Mouse (Mus musculus): ENCODE measurements around the gene Erc1.
A peak's percentile ranks its signal among the peaks of the same experiment; 100 is the strongest.
"Not testable (repeated sequence)": the region's sequence is repeated elsewhere in the genome, so short reads cannot be mapped to it uniquely, and the experiment has no call there.

Gene Erc1

DNA sequence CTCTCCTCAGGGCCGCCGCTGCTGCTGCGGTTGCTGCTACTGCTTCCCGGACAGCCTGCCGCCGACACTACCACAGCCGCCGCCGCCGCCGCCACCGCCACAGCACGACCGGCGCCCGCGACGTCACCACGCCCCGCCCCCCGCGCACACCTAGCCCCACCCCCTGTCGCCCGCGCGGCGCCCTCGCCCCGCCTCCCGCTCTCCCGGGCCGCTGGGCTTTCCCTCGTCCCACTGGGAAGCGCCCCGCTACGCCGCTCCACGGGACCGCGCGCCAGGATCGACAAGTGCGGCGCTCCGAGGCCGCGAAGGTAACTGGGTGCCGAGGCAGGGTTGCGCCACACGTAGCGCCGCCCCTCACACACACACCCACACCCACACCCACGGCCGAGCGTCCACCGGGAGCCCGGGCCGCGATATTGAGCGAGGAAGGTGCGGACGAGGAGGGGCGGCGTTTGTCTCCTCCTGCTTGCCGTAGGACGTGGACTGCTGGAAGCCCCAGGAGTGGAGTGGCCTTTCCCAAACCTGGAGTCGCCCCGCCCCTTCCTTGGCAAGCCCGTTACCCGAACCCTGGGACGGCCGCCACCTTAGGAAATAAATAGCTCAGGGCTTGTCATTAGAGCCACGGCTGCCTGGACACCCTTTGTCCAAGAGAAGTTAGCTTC is at the start of gene Erc1:
Gene Erc1, minus strand, starts transcription at position 134 of the 662 bp plus-strand sequence.
- DNase-seq (ENCODE audit: low spot score in 2 of 2), result peak; percentile 89 to 95

DNA sequence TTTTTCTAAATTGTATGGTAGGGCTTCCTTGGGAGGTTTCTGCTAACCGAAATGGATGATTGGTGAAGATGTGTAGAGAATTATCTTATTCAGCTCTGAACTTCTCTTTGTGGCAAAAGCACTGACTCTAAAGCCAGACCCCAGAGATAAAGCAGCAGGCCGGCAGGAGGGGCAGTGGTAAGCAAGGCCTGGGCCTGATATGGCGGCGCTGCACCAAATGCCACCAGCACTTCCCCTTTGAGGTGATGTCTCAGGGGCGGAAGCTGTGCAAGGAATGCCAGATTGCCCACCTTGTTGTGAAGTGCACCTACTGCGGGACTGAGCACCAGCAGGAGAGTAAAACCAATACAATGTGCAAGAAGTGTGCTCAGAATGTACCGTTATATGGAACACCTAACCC is 44.7 kb upstream of the Erc1 start:
- DNase-seq (ENCODE audit: low spot score in 2 of 2), result no peak

DNA sequence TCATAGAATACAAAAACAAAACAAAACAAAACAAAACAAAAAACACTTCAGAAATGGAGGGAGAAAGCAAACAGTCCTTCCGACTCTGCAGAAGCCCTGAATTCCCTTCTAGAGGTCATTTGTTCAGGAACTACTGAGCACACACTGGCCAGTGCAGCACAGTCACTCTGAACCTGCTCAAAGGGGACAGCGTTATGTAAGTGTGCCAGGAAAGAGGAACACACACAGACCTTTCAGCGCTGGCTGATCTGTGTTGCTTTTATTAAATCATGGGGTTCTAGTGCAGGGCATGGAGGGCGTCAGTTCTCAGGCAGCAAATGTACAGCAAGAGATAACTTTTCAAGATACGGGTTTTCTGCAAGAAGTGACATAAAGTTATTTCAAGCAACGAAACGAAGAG is 35.2 kb upstream of the Erc1 start:
- no peak for DNase-seq (ENCODE audit: low spot score in 2 of 2)

DNA sequence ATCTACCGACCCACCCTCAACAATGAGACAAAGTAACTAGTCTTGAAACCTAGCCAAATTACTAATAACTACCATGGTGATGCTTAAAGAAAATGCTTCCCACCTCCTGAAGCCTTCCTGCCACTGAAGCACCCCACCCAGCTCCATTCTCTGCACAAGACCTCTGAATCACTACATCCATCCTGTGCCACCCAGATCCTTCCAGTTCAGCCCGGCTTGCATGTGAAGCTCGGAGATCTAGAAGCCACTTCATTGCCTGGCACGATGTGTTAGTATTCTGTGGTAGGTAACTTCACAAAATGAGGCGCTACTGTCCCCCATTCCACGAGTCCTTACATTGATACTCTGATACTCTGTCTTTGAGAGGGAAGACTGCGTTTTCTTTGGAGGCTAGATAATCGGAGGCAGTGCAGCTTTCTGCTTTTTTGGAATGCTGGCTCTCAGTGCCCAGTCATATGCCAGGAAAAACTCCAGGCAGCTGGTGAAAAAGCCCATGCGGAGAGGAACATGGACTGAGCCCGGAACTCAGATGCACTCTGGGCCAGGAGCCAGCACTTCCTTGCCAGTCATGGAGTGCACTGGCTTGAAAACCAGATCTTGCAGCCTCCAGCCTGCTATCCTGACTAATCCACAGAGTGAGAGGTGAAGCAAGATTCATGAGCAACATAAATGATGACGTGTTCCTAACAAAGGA is 16.5 kb upstream of the Erc1 start:
- no peak for DNase-seq (ENCODE audit: low spot score in 2 of 2)

DNA sequence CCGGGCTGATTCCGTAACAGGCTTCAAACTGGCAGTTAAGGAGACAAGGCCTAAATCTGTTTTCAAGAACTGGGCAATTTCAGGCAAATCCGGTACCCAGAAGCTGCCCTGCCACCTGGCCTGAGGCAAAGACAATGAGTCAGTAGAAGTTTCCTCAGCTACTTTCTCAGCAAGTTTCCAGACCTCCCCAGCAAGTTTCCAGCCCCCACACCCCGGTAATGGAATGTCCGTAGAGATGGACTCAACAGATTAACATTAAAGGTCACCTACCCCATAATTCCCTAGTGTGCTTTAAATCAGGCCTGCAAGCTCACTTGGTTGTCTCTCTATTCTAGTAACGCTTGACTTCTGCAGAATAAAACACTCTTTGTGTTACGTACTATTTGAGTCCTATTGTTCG is 13.6 kb upstream of the Erc1 start:
- no peak for DNase-seq (ENCODE audit: low spot score in 2 of 2)

DNA sequence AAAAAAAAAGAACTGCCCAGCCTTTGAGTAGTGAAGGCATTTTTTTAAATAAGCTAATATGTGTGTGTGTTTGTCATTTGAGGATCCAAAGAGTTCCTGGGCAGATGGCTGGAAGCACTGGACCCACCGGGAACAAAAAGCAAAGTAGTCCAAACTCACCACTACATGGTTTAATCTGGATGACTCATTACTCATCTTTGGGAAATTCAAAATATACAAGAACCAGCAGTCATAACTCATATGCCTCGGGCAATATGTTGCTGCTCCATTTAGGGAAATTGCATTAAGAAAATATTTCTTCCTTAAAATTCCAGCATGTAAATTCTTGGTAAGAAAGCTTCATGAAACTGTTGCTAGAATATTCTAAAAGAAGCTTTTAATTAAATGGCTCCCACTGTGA is 12.3 kb upstream of the Erc1 start:
- DNase-seq (ENCODE audit: low spot score in 2 of 2), result no peak

DNA sequence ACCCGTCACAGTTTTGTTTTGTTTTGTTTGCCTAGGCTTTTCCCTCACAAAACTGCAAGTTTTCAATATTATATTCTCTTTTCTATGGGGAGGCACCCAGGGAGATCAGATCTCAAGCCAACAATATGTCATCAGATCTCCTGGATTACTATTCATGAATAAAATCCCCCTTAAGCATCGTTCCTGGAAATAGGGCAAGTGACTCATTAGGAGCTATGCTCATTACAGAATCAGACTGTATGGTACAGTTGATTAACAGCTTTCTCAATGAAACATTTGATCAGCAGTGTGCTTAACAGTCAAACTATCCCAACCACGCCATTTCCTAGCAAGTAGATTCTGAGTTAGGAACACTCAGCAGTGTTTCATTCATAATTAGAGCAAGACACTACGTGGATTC is 7.5 kb upstream of the Erc1 start:
- no peak for DNase-seq (ENCODE audit: low spot score in 2 of 2)

DNA sequence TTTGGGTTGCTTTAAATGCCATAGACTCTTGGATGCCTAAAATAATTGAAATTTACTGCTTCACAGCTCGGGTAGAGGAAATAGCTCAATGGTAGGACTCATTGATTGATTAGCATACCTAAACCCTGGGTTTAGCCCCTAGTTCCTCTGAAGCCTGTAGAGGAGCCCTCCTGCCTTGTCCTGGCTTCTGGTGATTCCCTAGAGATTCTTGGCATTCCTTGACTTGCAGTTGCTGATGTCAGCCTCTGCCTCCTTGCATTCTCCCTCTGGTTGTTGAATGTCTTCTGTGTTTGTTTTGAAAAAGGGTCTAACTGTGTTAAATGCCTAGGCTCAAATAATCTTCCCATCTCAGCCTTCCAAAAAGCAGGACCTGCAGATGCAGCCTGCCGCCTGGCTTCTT is 6.2 kb upstream of the Erc1 start:
- DNase-seq (ENCODE audit: low spot score in 2 of 2), result no peak

DNA sequence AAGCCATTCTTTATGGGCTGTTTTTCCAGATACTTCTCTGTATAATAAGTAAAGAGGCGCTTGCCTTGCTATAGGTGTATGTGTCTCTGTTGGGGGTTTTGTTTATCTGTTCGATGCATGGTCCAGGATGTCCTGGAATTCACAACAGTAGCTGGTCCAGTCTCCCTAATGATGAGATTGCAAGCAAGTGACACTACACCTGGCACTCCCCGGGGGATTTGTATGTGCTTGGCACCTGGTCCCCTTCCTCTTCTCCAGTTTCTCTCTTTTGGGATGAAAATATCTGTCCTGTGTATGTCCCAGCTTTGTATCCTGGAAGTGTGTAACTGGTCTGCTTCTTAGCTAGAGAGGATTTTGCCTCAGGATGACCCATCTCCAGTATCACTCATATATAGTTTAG is 1.9 kb upstream of the Erc1 start:
- DNase-seq (ENCODE audit: low spot score in 2 of 2), result no peak

DNA sequence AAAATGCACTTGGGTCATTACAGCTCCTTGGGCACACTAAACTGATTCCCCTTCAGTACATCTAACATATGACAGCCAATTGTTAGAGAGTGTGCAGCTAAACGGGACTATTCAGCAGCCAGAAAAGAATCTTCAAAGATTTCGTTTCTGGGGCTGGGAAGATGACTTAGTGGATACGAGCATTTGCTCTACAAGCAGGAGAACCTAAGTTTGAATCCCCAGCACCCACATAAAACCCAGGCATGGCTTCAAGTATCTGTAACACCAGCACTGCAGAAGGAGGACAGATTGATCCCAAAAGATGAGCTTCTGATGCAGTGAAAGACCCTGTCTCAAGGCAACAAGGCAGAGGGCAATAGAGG is 1.4 kb upstream of the Erc1 start:
- no peak for DNase-seq (ENCODE audit: low spot score in 2 of 2)

DNA sequence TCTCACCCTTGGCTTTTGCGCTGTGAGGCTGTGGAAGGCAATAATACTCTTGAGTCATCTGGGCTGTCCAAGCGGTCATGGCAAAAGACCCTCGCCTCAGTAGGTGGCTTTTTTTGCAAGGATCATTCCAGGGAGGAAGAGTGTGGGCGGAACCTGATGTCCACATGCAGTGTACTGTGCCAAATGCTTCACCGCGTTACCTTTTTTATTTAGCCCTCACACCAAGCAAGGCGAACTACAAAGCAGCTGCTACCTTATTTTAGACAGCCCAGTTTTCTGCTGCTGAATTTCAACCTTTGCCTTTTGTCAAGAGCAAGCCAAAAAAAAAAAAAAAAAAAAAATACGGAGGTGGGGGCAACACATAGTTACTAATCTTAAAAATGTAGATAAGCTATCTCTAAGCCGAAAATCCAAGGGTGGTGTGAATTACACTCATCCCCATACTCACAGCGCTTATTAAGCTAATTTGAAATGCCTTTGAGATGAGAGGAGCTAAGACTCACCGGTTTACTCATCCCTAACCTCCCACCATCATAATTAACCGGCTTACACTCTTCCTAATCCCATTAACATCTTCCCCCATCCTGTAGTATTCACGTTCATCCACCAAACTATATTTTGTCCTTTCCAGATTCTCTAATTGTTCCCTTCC is 855 bp upstream of the Erc1 start:
- DNase-seq (ENCODE audit: low spot score in 2 of 2), result no peak

DNA sequence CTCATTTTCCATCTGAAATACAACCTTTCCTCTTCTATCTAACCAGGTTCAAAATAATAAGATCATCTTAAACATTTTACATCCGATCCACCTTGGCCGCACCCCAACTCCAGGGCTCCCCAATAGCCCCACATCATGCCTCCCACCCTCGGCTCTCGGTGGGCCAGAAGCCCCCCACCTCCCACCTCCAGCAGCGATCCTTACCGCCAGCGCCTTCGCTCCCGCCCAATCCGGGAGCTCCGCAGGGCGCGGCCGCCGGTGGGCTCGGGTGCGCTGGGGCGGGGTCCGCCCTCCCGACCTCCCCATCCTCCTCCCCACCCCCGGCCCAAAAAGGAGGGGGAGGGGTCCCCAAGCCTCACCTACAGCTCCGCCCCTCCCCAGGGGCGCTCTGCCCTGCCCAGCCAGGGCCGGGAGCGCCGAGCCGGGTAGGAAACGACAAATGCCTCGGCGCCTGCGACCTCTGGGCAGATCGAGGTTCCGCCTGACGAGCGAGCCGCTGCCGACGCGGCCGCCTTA is 391 bp downstream of the Erc1 start:
- DNase-seq (ENCODE audit: low spot score in 2 of 2), result no peak

DNA sequence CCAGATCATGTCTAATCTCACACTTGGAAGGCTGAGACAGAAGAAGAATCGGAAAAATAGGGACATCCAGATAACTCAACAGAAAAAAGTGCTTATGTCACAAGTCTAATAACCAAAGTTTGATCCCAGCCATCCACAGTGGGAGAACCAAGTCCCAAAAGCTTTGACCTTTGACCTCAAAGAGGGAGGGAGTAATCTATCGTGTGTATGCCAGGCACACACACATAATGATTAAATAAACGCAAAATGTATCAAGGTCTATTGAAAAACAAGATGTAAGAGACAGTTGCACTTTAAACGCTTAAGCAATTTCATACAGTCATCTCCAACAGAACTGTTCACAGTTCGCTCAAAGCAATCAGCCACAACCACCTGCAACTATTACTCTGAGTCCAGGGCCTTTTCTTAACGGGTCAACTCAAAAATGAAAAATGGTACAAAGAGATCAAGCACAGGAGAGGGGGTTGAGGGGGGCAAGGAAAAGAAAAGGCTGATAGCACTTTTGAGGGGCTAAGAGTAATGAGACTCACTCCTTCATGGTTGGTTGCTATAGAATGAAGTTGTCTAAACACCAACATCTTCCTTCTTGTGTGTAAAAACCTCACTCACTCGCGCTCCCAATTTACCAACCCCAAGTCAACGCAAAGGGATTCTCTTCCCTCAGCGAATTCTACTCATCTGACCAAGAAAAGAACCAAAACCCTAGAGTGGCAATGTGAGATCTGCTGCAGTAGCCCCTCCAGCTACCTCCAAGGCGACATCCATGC is 1.0 kb downstream of the Erc1 start:
- no peak for DNase-seq (ENCODE audit: low spot score in 2 of 2)

DNA sequence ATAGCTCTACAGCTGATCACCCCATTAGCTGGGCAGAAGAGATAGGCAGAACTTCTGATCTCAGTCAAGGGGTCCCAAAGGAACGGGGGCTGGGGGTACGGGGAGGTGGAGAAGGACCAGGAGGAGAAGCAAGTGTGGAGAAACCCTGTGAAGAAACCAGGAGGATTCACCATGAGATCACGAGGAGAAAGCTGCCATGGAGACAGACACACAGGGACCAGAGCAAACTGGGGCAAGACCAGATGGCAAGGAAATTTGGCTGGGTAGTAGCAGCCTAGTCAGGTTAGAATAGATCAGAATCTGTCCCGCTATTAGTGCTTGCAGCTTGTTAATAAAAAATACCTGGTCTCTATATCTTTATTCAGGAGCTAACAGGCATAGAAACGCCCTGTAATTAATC is 18.0 kb downstream of the Erc1 start:
- no peak for DNase-seq (ENCODE audit: low spot score in 2 of 2)

DNA sequence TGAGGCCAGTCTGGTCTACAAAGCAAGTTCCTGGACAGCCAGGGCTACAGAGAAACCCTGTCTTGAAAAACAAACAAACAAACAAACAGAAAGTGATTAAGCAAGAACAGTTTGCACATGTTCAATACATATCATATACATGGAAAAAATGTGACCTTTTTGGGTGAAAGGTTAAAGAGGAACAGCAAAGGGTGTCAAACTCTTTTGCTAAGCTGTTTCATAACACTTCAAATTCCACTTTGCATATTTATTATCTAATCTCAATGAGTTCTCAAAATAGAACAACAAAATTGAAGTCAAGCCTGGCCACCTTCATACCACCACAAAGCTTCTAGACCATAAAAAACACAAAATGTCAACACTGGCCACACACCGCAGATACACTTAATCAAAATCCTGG is 19.8 kb downstream of the Erc1 start:
- DNase-seq (ENCODE audit: low spot score in 2 of 2), result no peak

DNA sequence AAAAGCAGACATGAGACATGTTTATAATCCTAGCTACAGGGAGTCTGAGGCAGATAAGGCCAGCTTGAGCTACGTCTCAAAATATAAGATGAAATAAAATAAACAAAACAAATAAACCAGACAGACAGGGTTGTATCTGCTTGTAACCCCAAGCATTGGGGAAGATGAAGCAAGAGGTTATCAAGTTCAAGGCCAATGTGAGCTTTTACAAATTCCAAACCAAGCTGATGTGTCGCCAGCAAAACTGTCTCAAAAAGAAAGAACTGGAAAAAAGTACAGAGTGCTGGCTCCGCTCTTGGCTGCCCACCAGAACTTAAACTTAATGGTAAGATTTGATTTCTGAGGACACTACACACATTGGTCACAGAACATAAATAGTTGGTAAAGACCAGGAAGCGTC is 21.3 kb downstream of the Erc1 start:
- no peak for DNase-seq (ENCODE audit: low spot score in 2 of 2)

DNA sequence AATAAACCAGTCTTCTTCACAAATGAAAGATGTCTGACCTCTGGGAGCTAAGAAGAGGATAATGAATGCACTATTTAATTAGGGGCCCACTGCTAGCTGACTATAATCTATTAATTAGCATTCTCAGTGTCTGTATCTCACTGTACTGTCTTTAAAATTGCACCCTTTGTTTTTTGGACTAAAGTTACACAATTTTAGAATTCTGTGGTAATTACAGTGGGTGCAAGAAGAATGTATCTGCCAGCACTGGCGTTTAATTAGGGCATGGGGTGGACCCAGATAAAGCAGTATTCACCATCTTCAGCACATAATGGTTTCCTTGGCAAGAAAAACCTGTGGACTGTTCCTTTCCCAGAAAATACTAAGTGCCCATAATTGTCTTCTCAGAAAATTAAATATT is 25.8 kb downstream of the Erc1 start:
- DNase-seq (ENCODE audit: low spot score in 2 of 2), result no peak

DNA sequence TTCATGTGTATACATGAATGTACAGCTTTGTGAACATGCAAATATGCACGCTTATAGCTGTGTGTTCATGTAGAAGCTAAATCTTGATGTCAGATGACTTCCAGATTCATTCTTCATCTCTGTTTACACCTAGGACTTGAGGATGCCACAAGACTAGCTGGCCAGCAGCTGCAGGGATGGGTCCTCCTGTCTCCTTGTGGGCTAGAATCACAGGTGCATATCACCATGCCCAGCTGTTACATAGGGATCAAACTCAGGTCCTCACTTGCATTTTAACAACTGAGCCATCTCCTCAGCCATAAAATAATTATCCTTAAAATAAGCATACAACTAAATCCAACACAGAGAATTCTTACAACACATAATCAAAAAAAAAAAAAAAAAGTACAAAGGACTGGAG is 26.8 kb downstream of the Erc1 start:
- no peak for DNase-seq (ENCODE audit: low spot score in 2 of 2)

DNA sequence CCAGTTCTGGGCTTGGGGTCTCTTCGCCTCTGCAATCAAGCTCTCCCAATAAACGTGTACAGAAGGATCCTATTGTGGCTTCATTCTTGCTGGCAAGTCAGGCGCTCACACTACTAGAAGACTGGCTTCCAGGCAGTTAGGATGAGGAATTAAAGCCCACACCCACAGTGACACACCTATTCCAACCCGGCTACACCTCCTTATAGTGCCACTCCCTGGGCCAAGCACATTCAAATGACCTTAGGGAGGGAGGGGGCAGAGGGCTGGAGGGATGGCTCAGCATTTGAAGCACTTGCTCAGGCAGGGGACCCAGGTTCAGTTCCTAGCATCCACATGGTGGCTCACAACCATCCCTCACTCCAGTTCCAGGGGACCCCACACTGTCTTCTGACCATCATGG is 29.4 kb downstream of the Erc1 start:
- no peak for DNase-seq (ENCODE audit: low spot score in 2 of 2)

DNA sequence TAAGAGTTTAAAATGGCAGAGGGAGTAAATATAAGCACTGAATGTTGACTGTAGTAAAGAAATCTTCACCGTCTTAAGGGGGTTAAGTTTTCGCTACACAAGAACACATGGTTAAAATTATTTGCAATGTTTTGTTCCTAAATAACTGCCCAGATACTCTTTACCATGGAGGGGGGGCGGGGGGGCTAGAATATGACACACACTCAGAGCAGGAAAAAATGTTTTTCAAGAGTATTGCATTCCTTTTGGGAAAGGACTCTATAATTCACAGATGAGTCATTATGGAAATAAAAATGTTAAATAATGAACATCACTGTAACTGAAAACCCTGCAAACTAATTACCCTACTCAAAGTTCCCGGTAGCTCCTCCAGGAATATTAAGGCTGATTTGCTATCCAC is 32.5 kb downstream of the Erc1 start:
- DNase-seq (ENCODE audit: low spot score in 2 of 2), result no peak

DNA sequence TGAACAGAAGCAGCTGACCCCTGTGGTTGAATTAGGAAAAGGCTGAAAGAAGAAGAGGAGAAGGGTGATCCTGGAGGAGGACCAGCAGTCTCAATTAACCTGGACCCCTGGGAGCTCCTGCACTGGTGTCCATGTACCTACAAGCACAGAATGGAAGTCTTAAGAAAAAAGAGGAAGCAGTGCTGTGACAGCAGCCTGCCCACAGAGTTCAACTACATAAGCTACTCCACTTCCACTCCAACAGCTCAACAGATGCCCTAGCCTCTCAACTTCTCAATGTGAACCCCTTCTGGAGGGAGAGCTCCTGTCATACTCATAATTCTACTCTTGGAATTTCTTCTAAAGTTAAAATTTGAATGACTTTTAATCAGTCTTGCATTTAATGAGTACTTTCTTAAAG is 34.9 kb downstream of the Erc1 start:
- DNase-seq (ENCODE audit: low spot score in 2 of 2), result not testable (repeated sequence)

DNA sequence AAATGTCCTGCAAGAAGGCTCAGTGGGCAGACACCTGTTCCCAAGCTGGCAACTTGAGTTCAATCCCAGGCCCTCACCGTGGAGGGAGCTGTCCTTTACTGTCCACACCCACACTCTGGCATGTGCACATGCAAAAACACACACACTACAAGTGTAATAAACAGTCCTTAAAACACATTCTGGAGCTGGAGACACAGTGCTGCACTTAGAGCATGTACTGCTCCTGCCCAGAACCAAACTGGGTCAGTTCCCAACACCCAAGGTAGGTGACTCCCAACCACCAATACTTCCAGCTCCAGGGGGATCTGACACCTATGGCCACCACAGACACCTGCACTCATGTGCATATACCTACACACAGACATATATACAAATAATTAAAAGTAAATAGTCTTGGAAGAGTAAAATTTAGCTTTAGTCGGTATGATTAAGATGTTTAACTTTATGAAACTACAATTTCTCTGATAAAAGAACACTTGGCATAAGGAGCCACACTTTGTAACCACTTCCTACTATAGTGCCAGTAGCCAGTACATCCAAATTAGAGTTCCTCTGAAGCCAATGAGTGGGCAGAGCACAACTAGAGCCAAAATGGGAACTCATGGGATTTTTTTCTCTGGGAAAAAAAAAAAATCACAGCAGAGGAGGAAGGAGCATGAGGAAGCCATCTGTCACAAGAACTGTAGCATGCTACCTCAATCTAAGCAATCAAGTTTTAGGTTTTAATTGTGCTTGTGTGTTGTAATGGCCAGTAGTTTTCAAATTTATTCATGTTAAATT is 39.1 kb downstream of the Erc1 start:
- DNase-seq (ENCODE audit: low spot score in 2 of 2), result no peak
